Mouse (Mus musculus) neural tube, postnatal 0 days (tissue): ENCODE data around the gene Trem1. TPM values are rescaled to one million over a fixed set of nuclear protein-coding genes. Genes with fewer than 3 reads are reported as not detected.

Experiments
- polyA plus RNA-seq: library from polyadenylated mRNA; unstranded; fragments of >200 nt; fragmentation: Nextera tagmentation; extraction: Ambion mirVana; gene quantifications from 2 replicates; pipeline ENCODE4 v1.2.1, GENCODE M21; 2015

Gene Trem1
- not detected in 2 replicates for polyA plus RNA-seq

GRCm38 (mm10) chr17:48232518-48232917 is at the start of gene Trem1:
TSS of gene Trem1 (plus strand) at chr17:48232768.

GRCm38 (mm10) chr17:48247221-48247928 is 14.8 kb downstream of the Trem1 start, which contains the start of gene Trem3:
TSS of gene Trem3 (plus strand) at chr17:48247777.

GRCm38 (mm10) chr17:48263741-48264362 is 31.3 kb downstream of the Trem1 start, which contains the start of gene Treml4:
TSS of gene Treml4 (plus strand) at chr17:48264295.

Other genes starting within 250 kb of the Trem1 start
- not detected in 2 replicates for gene 1700122O11Rik, start 194.5 kb upstream of the Trem1 start, polyA plus RNA-seq
- 0.14 TPM in 1 of 2 replicates, not detected in the other for gene 1700067P10Rik, start 143.4 kb upstream of the Trem1 start, polyA plus RNA-seq
- not detected in 2 replicates for gene 9830107B12Rik, start 86.5 kb upstream of the Trem1 start, polyA plus RNA-seq
- gene A530064D06Rik, start 65.5 kb upstream of the Trem1 start, polyA plus RNA-seq, result 0.10 TPM in 1 of 2 replicates, not detected in the other
- gene Trem3, start 15.0 kb downstream of the Trem1 start, polyA plus RNA-seq, result not detected in 2 replicates
- 0.36 TPM in 1 of 2 replicates, not detected in the other for gene Treml4, start 31.5 kb downstream of the Trem1 start, polyA plus RNA-seq
- 0.06 and 0.22 TPM in 2 replicates for gene Treml2, start 66.7 kb downstream of the Trem1 start, polyA plus RNA-seq
- gene B430306N03Rik, start 83.4 kb downstream of the Trem1 start, polyA plus RNA-seq, result 0.10 TPM in 1 of 2 replicates, not detected in the other
- 12.7 and 13.0 TPM in 2 replicates for gene Trem2, start 113.6 kb downstream of the Trem1 start, polyA plus RNA-seq
- not detected in 2 replicates for gene Treml1, start 127.1 kb downstream of the Trem1 start, polyA plus RNA-seq
- 4.5 and 4.6 TPM in 2 replicates for gene Nfya, start 177.1 kb downstream of the Trem1 start, polyA plus RNA-seq
- gene Oard1, start 177.2 kb downstream of the Trem1 start, polyA plus RNA-seq, result 29.9 and 31.3 TPM in 2 replicates
- 0.42 and 0.84 TPM in 2 replicates for gene Apobec2, start 200.2 kb downstream of the Trem1 start, polyA plus RNA-seq
- 0.22 TPM in 1 of 2 replicates, not detected in the other for gene Tspo2, start 218.8 kb downstream of the Trem1 start, polyA plus RNA-seq
- 0.27 and 0.41 TPM in 2 replicates for gene Unc5cl, start 222.1 kb downstream of the Trem1 start, polyA plus RNA-seq